Mouse (Mus musculus) left cerebral cortex, postnatal 14 days (tissue): ENCODE data around the gene Cartpt. TPM values are rescaled to one million over a fixed set of nuclear protein-coding genes. Genes with fewer than 3 reads are reported as not detected.
A peak's percentile ranks its signal among the peaks of the same experiment; 100 is the strongest.
"Not testable (repeated sequence)": the region's sequence is repeated elsewhere in the genome, so short reads cannot be mapped to it uniquely, and the experiment has no call there.

Experiments used
- DNase-seq, 2 experiments: peaks; one replicate each; pipeline ENCODE4 v3.0.0; 2021 to 2022; ENCODE audit warnings: low spot score in 2 of 2, mixed read lengths in 1 of 2
- intact Hi-C: fragments of 180-260 bp; cut with DNase I; formaldehyde crosslinking; loops from one replicate; pipeline ENCODE4 v1.15.1; 2025
- long read RNA-seq, 2 experiments: library from polyadenylated mRNA; stranded (forward); transcript quantifications; one replicate each; pipeline ENCODE4 v2.0.0; 2021
- total RNA-seq, 2 experiments: library from RNA; stranded (reverse); gene quantifications; 2 replicates each; pipeline ENCODE4 v1.2.3; 2021

The Cartpt gene
- total RNA-seq = 10 to 100 TPM; 42.9 to 43.9 TPM
- long read RNA-seq, experiment 1, transcript Cartpt-202 (3 exons, 1,238 nt) = major isoform, 31 of 44 reads
- long read RNA-seq, experiment 1, transcript Cartpt-201 (3 exons, 827 nt) = minor isoform, 10 of 44 reads
- long read RNA-seq, experiment 1, partial matches to known transcripts = 1 of 44 reads
- long read RNA-seq, experiment 1, other reads (novel, unspliced or antisense) = 2 of 44 reads
- long read RNA-seq, experiment 2, transcript Cartpt-202 (3 exons, 1,238 nt) = major isoform, 29 of 43 reads
- long read RNA-seq, experiment 2, transcript Cartpt-201 (3 exons, 827 nt) = minor isoform, 12 of 43 reads
- long read RNA-seq, experiment 2, partial matches to known transcripts = 2 of 43 reads
- long read RNA-seq, experiment 2, other reads (novel, unspliced or antisense) = 0 of 43 reads

- intact Hi-C loops = no loop called here
- no peak for DNase-seq
Measured at GRCm38 (mm10) chr13:99900965-99901364, at the start of gene Cartpt. Gene Cartpt (minus strand): TSS chr13:99901091.

- no peak for DNase-seq
- intact Hi-C loops = no loop called here
Measured at GRCm38 (mm10) chr13:99947417-99947816, 46.5 kb upstream of the Cartpt start.

GRCm38 (mm10) chr13:99943525-99943924, 42.6 kb upstream of the Cartpt start:
- no peak for DNase-seq
- intact Hi-C loops = no loop called here

- intact Hi-C loops = no loop called here
- DNase-seq = peak; percentile 20 to 37
Measured at GRCm38 (mm10) chr13:99940601-99941000, 39.7 kb upstream of the Cartpt start.

GRCm38 (mm10) chr13:99939320-99939671, 38.4 kb upstream of the Cartpt start:
- intact Hi-C loops = no loop called here
- DNase-seq = no peak

GRCm38 (mm10) chr13:99938606-99939319, 37.9 kb upstream of the Cartpt start:
- intact Hi-C loops = no loop called here

GRCm38 (mm10) chr13:99937741-99938140, 36.9 kb upstream of the Cartpt start:
- DNase-seq = no peak
- intact Hi-C loops = no loop called here

More at GRCm38 (mm10) chr13:99938606-99939319, 37.9 kb upstream of the Cartpt start:
- no peak for DNase-seq

- DNase-seq = no peak
- intact Hi-C loops = no loop called here
Measured at GRCm38 (mm10) chr13:99932406-99932805, 31.5 kb upstream of the Cartpt start.

- no peak for DNase-seq
- intact Hi-C loops = no loop called here
Measured at GRCm38 (mm10) chr13:99931502-99931901, 30.6 kb upstream of the Cartpt start.

- DNase-seq = no peak
- intact Hi-C loops = no loop called here
Measured at GRCm38 (mm10) chr13:99926249-99926648, 25.4 kb upstream of the Cartpt start.

GRCm38 (mm10) chr13:99915632-99916031, 14.7 kb upstream of the Cartpt start:
- intact Hi-C loops = no loop called here
- no peak for DNase-seq

GRCm38 (mm10) chr13:99900557-99900892, 366 bp downstream of the Cartpt start:
- no peak for DNase-seq
- intact Hi-C loops = no loop called here

GRCm38 (mm10) chr13:99899670-99900556, 978 bp downstream of the Cartpt start:
- intact Hi-C loops = no loop called here
- no peak for DNase-seq

GRCm38 (mm10) chr13:99898816-99899215, 2.1 kb downstream of the Cartpt start:
- no peak for DNase-seq
- intact Hi-C loops = no loop called here

GRCm38 (mm10) chr13:99885636-99886035, 15.3 kb downstream of the Cartpt start:
- DNase-seq = no peak

GRCm38 (mm10) chr13:99881774-99882173, 19.1 kb downstream of the Cartpt start:
- intact Hi-C loops, DNase-seq: not testable (repeated sequence)

More at GRCm38 (mm10) chr13:99885636-99886035, 15.3 kb downstream of the Cartpt start:
- intact Hi-C loops = no loop called here

- intact Hi-C loops = no loop called here
- DNase-seq = no peak
Measured at GRCm38 (mm10) chr13:99879696-99880095, 21.2 kb downstream of the Cartpt start.

GRCm38 (mm10) chr13:99872059-99872458, 28.8 kb downstream of the Cartpt start:
- intact Hi-C loops = no loop called here
- DNase-seq = no peak

- DNase-seq = no peak
- intact Hi-C loops = loop anchor here (5.0 kb wide), 1 partner anchor 129 kb away; no protein-coding TSS in a partner anchor
Measured at GRCm38 (mm10) chr13:99868438-99868837, 32.5 kb downstream of the Cartpt start.

- no peak for DNase-seq
- intact Hi-C loops = no loop called here
Measured at GRCm38 (mm10) chr13:99864331-99864730, 36.6 kb downstream of the Cartpt start.
